Mouse (Mus musculus): ENCODE measurements around the gene Auts2.
A peak's percentile ranks its signal among the peaks of the same experiment; 100 is the strongest.

The Auts2 gene

DNA sequence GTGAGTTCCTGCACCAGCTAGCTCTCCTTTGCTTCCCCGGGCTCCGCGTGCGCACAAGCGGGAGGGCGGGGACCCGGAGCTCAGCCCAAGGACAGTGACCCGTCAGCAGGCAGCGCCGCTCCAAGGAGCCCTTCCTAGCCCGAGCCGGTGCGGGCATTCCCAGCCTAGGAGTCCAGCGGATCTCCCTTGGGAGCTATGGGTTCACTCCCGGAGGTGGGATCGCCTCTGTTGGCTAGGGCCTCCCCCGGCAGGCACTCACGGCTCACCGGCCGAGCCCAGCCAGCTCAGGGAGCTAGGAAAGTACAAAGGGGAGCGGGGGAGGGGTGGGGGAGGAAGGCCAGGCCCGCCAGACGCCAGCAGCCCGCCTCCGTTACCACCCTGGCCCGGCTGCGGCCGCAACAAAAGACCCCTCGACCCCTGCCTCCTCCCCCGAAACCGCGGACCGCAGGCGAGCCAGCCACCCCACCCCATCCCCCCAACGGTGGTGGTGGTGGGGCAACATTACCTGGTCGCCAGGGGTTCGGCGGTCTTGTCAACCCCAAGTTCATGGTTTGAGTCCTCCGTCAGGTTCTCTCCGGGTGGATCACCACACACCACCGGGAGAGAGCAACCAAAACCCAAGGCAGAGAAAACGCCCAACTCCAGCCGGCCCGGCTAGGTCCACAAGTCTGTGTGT, 1005.9 kb downstream of the Auts2 start:
- peak in 1 of 2 experiments; percentile 33 for DNase-seq (ENCODE audit: low spot score in 2 of 2)

DNA sequence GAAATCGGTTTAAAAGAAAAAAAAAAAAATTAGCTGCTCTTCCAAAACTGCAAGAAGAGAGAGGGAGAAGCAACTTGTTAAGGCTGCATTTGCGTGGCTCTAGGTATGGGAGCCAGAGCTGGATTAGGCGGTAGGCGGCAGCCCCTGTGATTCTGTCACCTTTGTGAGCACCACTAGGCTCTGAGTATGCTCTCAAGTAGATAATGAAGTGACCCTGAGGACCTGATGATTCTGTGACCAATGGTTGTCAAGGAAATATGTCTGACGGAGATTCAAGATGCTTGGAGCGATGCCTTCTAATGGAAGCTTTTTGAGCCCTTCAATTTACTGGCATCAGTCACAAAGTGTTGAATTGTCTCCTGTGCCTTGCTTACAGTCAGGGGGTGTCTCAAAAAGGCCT, 1007.4 kb downstream of the Auts2 start:
- DNase-seq (ENCODE audit: low spot score in 2 of 2) = no peak

DNA sequence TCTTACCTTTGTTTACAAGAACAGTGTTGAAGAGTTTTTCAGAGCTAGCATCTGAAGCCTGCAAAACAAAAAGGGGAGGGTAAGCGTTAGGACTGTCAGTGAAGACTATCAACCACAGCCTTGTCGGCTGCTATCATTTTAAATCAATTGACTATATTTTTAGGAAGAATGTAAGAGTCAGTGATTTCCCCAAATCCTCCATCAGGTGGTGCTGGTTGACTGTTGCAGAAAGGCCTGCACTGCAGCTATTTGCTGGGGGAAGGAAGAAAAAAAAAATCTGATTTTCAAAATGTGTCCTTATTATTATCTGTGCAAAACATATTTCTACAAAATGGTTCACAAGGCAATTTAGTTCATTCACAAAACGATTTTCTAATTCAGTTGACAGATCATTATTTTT, 1009.3 kb downstream of the Auts2 start:
- DNase-seq (ENCODE audit: low spot score in 2 of 2) = peak in 1 of 2 experiments; percentile 40

DNA sequence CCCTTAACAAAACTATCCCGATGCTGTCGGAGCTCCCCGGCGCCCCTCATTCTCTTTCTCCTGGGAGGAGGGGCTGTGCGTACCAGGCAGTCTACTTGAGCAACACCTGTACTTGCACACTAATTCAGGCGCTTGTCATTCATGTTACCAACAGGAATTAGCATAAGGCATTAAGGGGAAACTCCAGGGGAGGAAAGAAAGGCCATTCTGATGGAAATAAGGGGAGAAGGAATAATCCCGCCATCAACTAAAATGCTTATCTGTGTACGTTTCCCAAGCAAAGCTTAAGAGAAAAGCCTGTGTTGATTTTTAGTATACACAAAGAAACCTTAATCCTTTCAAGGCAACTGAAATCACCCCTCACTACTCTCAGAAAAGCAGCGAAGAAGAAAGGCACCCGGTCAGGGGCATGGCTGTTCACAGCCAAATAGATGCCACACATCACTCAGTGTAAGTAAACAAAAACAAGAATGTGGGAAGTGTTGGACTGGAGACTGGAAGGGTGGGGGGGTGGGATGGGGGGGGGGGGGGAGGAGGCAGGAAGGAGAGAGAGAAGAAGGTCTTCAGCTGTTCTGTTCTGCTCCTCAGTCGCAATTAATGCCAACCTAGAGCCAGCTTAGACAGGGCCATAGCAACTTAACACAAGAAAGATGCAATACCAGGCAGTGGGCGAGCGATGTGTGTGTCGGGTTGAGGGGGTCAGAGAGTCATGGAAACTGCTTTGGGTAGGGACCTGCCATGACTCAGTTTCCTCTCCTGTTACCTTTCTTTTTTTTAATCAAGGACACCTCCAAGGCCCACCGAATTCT, 1011.2 kb downstream of the Auts2 start:
- DNase-seq (ENCODE audit: low spot score in 2 of 2) = no peak

DNA sequence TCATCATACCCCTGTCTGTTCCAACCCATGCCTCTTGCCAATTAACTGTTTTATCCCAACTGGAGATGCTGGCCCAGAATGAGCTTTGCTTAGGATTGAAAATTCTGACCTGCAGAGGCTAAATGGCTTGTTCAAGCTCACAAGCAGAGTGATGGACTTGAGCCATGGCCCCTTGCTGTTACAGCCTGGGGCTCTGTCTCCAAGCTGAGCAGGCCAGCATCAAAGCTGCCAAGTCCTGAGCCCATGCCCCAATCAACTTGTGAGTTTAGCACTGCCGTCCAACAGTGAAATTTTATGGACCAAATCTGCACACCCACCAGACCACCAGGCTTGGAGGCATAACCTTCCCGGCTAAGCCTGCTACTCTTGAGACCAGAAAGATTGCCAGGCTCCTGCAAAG, 1012.3 kb downstream of the Auts2 start:
- DNase-seq (ENCODE audit: low spot score in 2 of 2) = no peak

DNA sequence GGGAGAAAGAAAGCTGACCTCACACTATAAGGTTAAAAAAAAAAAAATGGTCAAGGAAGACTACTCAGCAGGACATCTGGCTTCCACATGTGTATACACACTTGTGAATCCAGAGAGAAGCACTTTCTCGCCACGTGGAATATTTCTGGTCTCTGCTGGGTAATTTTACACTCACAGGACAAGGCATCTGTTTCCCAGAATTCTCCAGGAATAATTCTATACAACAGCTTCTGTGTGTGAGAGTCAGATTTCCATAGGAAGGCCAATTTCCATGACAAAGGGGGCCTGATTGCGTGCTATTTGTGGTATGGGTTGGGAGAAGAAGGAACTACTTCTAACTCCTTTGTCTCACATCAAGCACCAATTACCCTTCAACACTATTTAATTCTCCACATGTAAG, 1016.5 kb downstream of the Auts2 start:
- no peak for DNase-seq (ENCODE audit: low spot score in 2 of 2)

DNA sequence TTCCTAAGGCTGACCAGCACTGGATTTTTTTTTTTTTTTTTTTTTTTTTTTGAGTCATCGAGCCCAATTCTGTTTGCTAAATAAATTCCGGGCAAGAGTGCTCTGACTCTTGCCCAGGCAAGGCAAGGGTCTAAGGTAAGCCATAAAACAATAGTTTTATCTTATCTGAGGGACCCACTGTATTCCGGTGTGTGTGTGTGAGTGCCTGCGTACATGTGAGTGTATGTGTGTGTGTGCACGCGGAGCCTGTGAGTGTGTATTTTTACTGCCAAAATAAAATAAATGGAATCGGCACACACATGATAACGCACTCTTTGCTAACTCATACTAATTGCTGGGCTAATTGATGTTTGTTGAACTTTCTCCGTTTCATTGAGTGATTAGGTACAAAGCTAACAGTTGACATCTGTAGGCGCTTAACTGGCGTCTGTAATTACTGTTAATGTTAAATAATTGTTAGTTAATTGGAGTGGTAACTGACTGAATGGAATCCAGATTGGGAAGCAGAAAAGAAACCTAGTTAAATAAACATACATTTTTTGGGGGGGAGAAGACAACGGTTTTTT, 1018.2 kb downstream of the Auts2 start:
- no peak for DNase-seq (ENCODE audit: low spot score in 2 of 2)

DNA sequence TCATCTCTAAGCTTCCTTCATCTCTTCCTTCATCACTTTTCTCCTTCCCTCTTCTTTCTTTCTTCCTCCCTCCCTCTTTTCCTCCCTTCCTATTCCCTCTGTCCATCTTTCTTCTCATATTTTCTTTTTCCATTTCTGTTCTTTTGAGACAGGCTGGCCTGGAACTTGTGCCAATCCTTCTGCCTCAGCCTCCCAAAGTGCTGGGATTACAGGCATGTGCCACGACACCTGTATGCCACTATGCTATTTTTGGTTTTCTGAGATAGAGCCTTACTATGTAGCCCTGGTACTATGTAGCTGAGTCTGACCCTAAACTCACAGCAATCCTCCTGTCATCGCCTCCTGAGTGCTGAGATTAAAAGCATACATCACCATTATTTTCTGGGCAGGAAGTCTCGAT, 1023.6 kb downstream of the Auts2 start:
- no peak for DNase-seq (ENCODE audit: low spot score in 2 of 2)

DNA sequence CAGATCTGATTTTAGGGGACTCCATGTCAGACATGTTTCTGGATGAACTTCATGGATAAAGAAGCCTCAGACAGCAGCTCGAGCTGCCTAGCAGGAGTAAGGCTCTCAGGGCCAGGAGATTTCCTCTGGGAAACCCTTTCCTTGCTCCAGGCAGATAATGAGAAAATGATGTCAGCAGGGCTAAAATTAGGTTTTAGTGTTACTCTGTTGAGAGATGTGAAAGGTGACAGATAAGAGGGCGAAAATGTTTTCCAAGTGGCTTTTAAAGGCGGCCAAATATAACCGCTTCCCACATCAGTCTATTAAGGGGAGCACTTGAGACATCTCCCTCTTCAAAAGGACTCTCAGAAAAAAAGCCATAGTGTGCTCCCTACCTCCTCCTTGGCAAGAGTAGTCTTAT, 1025.5 kb downstream of the Auts2 start:
- no peak for DNase-seq (ENCODE audit: low spot score in 2 of 2)

DNA sequence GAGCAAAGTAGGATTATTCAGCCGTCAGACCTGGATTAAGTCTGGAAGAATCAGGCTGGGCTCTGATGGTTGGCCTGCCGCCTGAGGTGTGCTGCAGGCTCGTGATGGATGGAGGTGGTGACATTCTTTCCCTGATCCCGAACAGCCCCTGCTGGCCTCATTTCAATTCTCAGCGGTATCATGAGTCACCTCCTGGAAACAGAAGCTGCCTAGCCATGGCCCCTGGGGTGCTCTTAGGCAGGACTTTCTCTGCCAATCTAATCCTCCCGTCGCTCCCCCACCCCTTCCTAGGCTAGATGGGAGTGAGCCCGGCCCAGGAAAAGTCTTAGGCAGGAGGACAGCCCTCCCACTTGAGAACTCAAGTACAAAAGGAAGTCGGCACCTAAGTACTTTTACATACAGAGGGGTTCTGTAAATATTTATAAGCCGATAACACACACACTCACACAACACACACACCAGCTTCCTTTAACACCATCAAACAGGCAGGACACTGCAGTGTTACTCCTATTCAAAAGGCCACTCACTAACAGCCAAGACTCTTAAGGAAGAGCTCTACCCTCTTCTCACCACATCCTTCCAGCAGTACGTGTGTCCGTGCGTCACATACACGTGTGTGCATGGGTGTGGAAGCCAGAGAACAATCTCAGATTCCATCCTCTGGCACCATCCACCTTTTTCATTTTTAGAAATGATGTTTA, 1027.3 kb downstream of the Auts2 start:
- no peak for DNase-seq (ENCODE audit: low spot score in 2 of 2)

DNA sequence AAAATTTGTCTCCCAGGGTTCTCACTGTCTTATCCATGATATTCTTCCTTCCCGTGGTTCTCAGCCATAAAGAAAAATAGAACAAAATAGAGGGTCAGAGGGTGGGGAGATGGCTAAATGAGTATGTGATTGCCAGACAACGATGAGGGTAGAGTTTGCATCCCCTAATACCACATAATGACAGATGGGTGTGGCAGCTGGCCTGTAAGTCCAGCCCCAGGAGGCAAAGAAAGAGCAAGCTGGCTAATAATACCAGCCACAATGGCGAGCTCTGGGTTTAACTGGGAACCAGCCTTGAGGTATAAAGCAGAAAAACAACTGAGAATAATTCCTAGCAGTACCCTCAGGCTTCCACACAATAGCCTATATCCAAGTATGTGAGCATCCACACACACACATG, 1029.4 kb downstream of the Auts2 start:
- no peak for DNase-seq (ENCODE audit: low spot score in 2 of 2)

DNA sequence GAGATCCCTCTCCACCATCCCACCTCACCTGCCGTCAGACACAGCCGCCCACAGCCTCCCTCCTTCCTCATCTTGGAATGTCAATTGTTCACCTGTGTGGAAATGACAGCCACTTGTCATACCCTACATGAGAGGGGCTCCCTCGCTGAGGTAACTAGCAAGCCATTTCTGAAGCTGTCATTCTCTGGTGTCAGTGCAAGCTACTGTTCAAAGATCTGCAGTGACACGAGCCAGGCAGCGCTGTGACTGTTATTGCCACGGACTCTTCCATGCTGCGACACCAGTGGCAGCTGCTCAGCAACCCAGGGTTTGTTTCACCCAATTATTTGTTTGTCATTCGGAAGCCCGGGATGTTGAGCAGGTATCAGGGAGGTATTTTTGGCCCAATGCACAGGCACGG, 1030.5 kb downstream of the Auts2 start:
- no peak for DNase-seq (ENCODE audit: low spot score in 2 of 2)

DNA sequence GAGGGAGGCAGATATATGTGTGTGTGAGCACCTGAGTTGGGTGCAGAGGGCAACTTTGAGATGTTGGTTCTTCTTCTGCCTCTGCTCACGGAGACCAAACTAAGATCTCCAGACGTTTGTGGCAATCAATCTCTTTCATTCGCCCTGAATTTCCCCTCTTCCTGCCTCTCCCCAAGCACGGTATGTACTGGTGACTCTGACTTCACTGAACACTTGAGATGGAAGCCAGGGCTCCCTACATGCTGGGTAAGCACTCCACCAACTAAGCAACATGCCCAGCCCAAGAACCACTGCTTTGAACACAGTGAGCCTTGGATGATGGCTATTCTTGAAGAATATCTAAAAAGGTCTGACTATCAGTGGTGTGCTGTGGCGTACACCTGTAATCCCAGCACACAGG, 1032.5 kb downstream of the Auts2 start:
- no peak for DNase-seq (ENCODE audit: low spot score in 2 of 2)

DNA sequence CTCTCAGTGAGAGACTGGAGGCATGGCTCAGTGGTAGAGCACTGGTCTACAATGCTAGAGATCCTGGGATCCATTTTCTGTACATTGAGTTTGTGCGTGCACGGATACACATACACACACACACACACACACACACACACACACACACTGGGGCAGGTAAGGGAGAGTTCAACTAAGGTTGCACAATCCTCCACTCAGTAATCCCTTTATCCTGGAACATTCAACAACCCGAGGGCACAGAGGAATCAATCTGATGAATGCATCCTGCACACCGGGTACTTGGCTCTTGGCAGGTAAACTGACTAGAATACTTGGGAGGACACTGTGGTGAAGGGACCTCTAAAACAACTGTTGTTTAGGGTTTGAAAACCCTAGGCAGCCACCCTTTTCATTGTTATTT, 1033.8 kb downstream of the Auts2 start:
- DNase-seq (ENCODE audit: low spot score in 2 of 2) = no peak

DNA sequence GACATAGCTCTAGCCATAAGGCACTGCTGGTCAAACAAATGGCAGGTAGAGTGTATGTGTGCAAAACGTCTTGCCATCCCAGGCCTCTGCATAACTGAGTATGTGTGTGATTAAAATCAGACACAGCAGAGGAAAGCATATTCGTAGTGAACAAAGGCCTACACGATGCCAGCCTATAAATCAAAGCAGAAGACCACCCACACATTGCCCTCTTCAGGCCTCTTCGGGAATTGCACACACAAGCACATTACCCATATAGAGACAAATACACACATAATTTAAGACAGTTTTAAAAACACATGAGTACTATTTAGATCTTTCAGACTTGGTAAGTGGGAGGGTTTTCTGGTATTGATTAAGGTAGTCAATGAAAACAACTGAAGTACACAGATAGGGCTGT, 1044.3 kb downstream of the Auts2 start:
- no peak for DNase-seq (ENCODE audit: low spot score in 2 of 2)

DNA sequence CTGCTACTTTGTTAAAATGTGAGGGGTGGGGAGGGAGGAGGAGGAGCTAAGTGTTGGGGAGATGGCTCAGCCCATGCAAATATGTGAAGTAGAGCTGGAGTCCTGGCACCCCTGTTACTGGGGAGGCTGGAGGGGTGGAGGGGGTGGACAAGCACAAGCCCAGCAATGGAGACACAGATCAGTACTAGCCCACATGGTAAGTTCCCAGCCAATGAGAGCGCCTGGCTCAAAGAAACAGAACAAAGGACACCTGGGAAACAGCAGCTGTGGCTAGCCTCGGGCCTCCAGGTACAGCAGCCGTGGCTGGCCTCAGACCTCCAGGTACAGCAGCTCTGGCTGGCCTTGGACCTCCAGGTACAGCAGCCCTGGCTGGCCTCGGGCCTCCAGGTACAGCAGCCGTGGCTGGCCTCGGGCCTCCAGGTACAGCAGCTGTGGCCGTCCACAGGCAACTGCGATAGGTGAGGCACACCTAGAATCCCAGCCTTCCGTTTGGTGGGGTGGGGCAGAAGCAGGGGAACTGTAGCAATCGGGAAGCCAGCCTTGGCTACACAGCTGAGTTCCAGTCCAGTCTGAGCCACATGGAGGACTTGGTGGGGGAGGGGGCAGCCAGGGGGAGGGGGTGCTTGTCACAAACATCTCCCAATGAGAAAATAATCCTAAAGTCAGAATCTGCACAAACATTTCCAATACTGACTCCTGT, 1046.5 kb downstream of the Auts2 start:
- no peak for DNase-seq (ENCODE audit: low spot score in 2 of 2)

DNA sequence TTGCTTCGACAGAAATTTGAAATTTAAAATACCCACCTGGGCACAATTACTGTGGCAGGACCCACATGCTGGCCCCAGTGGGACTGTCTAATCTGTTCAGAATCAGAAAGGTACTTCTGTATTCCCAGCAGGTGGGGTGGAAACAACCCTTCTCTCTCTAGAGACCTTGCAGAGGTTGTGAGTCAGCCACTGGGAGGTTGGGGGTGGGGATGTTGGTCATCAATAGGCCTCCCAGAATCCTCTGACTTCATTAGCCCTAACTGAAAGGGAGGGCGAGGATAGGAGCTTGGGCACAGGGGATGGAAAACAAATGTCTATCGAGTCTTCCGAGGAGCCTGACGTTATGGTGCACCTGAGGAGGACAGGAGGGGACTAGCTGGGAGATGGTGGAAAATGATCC, 1048.6 kb downstream of the Auts2 start:
- DNase-seq (ENCODE audit: low spot score in 2 of 2) = no peak

DNA sequence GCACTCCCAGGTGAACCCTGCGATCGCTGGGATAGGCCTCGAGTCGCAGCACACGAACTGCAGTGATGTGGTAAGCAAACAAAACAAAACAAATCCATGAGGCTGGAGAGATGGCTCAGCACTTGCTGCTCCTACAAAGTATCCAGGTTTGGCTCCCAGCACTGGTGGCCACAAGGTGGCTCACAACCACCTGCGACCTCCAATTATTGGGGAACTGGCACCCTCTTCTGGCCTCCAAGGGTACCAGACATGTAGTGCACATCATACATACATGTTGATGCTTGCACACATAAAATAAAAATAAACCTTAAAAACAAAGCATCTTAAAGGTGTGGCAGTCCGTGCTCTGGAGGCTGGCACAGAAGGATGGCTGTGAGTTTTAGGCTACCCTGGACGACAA, 1050.6 kb downstream of the Auts2 start:
- DNase-seq (ENCODE audit: low spot score in 2 of 2) = no peak

DNA sequence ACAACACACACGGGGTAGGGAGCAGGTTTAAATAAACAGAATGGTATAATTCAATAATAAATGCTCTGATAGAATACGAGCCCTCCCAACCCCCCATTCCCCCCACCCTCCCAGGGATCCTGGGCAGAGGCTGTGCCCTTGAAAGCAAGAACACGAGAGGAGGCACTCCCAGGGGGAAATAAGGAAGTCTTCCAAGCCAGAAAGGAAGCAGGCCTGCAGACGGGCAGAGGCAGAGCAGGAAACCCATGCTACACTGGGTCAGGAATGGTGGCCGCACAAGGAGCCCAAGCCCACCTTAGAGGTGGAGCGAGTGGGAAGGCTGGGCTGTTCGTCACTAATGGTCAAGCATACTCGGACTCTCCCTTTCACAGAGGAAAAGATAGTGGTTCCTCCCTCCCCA, 1051.3 kb downstream of the Auts2 start:
- no peak for DNase-seq (ENCODE audit: low spot score in 2 of 2)

DNA sequence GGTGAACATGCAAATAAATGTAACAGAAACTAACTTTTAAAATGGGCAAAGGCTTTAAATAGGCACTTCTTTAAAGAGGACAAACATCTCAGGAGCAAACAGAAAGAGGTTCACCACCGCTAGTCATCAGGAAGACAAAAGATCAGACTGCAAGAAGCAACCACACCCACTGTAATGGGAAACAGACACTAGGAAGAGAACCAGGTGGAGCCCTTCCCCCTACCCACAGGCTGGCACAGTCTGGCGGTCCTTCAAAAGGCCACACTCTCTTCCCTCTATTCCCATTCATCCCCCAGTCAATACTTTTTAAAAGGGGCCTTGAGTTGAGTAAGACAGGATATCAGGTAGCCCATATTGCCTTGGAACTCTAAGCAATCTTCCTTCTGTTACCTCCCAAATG, 1052.3 kb downstream of the Auts2 start:
- no peak for DNase-seq (ENCODE audit: low spot score in 2 of 2)

DNA sequence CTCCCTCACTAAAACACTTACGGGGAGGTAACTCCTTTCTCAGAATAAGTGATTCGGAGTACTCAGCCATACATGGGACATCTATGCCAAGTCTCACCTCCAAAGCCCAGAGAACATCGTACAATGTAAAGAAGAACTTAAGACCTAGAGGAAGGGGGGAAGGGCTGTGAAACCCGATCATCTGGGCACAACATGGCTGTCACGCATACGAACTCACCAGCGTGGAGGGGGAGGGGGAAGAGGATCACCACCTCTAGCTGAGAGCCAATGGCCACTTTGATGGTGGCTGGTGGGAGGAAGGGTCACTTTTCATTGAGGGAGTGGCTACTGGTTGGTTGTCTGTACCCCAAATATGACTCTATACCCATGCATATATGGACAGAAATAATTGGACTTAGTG, 1053.3 kb downstream of the Auts2 start:
- no peak for DNase-seq (ENCODE audit: low spot score in 2 of 2)

DNA sequence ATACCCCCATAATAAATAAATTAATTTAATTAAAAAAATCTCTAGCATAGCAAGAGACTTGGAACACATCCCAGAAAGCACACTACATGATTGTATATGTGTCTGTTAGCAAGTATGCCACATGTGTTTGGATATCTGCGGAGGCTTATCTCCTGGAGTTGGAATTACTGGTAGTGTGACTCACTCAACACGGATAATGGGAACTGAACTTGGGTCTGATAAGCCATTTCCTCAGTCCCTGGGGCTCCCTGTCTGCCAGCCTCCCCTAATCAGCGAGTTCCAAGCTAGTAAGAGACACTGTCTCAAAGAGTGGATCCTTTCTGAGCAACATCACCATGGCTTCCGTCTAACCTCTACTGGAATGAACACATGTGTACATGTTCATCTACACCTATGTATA, 1056.6 kb downstream of the Auts2 start:
- no peak for DNase-seq (ENCODE audit: low spot score in 2 of 2)

Measured in frontal cortex, postnatal 14 days (tissue).